Mouse (Mus musculus) liver, adult (tissue): ENCODE data around the gene Lrrc75b.

Source experiments
- GATA4 ChIP-seq: IDR thresholded peaks from 2 replicates; pipeline ENCODE4 v1.6.1; 2014; ENCODE audit warnings: mild to moderate bottlenecking, low read length; ENCODE audit not compliant: insufficient replicate concordance

Gene Lrrc75b

DNA sequence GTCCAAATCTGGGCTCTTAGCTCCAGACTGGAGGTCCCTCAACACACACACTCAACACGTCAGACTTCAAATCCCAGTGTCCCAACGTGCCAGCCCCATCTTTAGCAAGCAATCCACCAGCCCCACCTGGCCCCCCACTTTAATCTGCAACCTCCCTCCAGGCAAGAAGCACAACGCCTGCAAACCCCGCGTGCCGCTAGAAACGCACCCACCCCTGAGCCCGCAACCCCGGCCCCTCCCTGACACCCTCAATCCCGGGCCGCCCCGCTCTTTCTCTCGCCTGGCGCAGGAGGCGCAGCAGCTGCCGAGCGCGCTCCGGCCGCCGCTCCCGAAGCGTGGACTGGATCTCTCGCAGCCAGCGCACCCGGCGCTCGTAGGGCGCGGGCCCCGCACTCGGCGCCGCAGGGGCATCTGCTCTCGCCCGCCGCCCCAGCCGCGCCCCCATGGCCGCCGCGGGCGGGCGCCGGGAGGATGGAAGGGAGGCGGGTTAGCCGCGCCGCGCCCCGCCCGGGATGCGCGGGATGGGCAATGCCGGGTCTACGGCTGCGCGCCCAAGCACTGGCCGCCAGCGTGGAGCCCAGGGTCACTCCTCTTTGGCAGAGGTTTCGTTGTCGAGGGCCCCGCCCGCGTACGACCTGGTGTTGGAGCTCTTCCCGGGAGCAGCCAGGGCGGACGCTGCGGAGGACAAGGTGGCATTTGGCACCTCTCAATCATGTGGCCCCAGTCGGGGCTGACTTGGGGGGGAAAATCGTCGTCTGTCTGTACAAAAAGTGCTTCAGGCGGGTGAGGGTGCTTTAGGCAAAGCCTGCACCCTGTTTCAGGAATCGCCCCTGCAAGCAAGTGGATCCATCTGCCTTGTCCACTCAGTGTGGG is at the start of gene Lrrc75b:
TSS of gene Lrrc75b (minus strand) at position 655 of the 873 bp plus-strand sequence.
- no peak for TF ChIP-seq GATA4

DNA sequence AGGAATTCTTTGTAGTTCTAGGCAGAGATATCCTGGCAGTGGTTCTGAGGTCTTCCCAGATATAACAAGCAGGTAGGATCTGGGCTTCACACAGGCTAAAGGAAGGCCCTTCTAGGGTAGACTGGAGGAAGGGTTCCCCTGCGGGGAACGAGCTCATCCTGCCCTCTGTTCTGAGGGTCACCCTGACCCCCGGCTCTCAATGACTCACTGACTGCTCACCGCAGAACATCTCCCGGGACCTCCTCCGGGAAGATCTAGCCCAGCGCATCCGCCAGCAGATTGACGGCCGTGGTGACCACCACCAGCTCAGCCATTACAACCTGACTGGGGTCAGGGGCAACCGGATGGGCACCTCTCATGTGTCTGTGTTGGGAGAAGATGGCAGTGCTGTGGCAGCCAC is 48.8 kb upstream of the Lrrc75b start:
- TF ChIP-seq GATA4 = no peak

DNA sequence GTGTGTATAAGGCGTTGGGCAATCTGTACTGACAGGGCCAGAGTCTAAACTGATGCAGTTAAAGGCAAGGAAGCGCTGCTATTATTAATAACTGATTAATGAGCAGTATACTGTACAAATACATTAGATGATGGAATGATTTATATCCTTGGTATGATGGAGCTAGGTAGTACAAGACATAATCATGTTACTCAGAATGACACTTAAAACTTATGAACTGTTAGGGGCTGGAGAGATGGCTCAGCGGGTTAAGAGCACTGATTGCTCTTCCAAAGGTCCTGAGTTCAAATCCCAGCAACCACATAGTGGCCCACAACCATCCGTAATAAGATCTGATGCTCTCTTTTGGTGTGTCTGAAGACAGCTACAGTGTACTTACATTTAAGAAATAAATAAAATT is 47.1 kb upstream of the Lrrc75b start:
- no peak for TF ChIP-seq GATA4

DNA sequence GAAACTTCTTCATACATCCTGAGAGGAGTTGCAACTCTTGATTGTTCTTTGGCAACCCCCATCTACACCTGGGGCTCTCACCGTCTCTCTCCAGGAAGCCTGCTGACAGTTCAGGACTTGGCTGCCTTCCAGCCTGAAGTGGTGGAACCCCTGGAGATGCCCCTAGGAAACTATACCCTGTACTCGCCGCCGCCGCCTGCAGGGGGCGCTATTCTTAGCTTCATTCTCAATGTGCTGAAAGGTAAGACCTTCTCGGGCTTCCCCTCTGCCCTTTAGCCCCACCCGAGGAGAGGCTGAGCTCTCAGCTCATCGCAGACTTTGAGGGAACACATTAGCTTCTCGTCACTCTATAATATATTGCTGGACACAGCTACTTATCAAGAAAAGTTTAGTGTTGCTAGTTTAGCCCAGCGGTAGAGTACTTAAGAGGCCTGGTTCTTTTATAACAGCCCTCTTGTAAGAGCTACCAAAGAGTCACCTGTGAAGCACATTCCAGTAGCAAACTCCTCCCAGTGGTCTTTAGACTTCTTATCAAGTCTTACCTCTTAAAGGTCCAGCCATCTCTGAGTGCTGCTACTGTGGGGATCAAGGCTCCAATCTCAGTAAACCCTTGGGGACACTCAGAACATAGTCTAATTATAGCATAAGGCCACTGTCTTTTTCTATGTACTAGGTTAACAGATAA is 45.2 kb upstream of the Lrrc75b start:
- no peak for TF ChIP-seq GATA4

DNA sequence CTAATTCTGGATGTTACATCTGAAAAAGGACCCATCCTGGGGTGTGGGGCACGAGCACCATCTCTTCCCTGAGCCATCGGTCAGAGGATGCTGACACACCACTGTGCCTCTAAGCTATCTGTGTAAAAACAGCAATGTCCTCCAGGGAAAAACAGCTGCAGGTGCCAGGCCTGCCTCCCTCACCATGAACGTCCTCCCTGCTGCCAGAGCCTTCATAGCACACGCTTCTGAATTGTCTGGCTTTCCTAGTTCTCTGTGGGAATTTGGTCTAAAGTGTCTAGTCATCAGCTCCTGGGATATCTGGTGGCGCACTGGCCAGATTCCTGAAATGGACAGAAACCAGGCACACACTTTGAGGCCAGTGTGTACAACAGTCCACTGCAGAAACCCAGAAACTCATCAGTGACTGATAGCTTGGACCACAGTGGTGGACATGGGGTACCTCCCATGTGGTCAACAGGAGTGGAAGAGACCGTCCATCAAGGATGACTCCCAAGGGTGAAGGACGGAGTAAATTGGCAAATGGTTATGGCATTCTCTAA is 40.1 kb upstream of the Lrrc75b start:
- TF ChIP-seq GATA4 = no peak

DNA sequence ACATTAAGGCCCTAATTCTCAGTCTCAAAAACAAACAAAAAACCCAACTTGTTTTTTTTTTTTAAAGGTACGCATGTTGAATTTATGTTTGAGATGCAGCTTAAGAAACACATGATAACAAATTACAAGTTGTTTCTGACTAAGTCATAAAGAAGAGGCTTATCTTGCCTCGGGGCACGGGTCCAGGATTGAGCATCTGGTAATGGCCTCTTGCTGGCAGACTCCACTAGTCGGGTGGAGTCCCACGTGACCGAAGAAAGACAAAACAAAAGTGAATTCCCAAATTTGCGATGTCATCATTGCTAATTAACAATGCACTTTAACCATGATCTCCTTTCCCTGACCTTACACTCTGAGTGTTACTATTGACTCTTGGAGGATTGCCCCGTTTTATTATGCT is 35.9 kb upstream of the Lrrc75b start:
- TF ChIP-seq GATA4 = no peak

DNA sequence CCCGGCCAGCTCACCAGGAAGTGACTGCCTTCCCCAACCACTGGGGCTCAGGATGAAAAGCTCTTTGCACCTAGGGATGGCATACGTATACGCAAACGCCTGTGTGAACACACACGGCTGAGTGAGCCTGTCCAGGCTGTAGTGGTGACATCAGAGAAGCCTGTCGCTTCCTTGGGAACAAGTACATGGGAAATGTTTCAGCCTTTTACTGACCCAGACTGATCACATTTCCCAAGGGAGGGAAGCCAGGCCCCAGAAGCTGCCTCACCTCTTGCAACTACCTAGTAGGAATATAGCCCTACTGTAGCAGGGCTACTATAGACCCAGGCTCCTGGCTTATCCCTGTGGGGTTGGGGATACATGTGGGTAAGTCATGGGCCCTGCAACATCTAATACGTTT is 32.5 kb upstream of the Lrrc75b start:
- TF ChIP-seq GATA4 = no peak

DNA sequence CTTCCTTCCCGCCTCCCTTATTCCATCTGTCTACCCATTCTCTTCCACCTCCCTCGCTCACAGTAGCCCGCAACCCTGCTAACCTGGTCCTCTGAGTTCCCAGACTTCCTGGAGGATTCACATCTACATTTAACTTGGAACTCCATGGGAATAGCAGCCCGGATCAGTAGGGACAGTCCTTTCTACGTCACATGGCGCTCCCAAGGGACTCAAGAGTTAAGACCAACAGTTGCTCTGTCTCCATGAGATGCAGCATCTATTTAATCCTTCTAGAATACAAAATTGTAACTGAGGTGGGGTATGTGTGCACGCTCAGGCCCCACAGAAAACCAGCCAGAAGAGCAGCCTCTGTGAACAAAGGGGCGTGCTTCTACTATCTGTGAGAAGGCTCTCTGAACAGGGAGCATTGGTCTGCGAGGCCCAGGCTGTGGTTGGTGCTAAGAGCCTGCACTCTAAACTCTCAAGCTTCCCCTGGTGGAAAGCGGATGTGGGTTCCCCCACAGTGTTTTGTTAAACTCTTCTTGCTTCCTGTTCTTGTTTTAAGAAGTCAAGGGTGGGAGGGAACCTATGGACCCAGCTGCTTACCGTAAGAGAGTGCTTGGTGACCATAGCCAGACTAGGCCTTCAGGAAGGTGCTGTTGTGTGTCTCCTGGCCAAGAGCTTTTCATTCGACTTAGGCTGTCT is 31.2 kb upstream of the Lrrc75b start:
- no peak for TF ChIP-seq GATA4

DNA sequence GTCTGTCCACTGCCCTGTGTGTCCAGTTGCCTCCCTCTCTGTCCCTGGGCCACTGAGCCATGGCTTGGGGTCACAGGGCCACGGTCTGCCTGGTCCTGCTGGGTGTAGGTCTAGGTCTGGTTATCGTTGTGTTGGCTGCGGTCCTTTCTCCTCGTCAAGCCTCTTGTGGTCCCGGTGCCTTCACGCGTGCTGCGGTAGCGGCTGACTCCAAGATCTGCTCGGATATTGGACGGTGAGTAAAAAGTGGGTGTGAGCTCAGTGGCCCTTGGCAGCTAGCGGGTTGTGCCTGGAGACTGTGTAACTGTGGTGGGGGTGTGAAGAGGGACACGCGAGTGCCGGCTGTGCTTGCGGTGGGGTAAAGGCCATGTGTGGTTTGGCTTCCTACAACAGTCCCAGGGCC is 29.5 kb upstream of the Lrrc75b start:
- no peak for TF ChIP-seq GATA4

DNA sequence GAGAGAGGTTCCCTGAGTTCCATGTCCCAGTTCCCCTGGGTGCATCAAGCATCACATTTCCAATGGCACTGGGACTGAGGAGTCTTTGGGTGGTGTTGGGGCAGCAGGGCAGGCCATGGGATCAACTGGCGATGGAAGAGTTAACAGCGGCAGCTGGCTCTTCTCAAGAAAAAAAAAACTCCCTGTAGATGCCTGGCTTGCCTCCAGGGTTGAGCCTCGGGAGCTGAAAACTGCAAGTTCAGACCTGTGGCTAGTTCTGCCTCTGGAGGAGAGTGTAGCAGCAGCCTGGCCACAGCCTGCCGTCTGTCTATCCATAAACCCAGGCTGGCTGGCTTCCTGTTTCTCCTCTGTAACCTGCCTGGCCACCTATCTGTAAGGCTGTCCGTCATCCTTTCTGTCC is 29.0 kb upstream of the Lrrc75b start, which contains the start of gene Ggt5:
TSS of gene Ggt5 (plus strand) at position 212 of the 400 bp plus-strand sequence.
- no peak for TF ChIP-seq GATA4

DNA sequence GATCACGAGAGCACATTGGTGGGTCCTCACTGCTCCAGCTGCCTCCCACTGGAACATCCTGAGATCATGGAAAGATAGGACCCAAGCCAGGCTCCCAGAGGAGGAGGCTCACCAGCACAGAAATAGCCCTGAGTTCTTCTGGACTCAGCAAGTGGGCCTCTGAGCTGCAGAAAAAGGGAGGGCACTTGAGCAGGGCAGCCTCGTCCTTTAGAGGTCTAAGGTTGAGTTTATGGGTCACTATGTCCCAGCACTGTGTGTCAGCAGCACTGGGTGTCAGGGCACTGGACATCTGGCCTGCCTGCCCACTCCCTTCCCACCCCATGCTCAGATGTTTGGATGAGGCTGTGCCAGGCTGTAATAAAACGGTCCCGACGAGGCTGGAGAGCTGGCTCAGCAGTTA is 28.2 kb upstream of the Lrrc75b start:
- no peak for TF ChIP-seq GATA4

DNA sequence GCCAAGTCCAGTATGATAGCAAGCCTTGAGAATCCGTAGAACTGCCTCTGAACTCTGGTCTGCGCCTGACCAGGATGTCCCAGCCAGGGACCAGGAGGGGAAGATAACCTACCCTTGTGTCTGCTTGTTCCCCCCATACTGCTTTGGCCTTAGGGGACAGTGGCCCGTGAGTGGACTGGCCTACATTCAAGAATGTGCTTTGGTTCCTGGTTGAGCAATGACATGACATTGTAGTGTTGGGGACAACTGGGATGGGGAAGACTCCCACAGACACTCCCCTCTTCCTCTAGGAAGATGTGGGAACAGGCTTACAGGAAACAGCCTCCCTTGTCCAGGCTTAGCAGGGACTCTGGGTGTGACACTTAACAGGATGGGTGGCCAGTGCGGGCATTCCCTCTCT is 27.7 kb upstream of the Lrrc75b start:
- TF ChIP-seq GATA4 = no peak; the same call in 1 of the 2 replicates

DNA sequence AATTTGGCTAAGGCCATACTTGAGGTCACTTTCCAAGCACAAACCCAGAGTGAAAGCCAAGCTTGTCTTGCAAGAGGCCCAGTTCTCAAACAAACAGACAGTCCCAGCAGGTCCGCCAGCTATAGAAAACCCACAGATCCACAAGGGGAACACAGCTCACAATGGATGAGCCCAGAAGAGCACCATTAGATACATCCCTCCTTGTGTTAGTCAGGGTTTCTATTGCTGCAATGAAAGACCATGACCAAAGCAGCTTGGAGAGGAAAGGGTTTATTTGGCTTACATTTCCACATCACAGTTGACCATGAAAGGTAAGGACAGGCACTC is 26.4 kb upstream of the Lrrc75b start:
- no peak for TF ChIP-seq GATA4

DNA sequence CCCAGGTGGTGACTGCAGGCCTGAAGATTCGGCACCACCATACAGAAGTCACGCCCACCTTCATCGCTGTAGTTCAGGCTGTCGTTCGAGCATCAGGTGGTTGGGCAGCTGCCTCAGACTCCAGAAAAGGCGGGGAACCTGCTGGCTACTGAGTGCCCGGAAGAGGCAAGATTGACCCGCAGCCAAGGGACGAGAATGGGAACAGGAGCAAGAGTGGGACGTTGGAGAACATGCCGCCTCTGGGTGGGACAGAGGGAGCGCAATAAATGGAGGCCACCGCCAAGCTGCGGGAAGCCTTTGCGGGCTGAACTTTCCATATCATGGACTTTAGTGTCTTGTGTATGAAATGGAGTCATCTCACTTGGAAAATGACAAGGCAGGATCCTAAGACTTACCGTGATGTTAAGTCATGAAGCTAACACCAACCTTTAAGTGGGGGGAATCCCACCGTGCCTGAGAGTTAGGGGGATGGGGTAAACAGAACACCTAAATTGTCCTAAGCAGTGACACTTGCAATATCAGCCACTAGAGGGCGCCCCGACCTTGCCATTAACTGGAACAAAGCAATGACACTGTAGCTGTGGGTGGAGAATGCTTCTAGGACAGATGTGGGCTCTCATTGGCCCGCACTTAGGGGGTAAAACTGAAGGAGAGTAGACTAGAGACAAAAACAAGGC is 25.9 kb upstream of the Lrrc75b start:
- TF ChIP-seq GATA4 = no peak

DNA sequence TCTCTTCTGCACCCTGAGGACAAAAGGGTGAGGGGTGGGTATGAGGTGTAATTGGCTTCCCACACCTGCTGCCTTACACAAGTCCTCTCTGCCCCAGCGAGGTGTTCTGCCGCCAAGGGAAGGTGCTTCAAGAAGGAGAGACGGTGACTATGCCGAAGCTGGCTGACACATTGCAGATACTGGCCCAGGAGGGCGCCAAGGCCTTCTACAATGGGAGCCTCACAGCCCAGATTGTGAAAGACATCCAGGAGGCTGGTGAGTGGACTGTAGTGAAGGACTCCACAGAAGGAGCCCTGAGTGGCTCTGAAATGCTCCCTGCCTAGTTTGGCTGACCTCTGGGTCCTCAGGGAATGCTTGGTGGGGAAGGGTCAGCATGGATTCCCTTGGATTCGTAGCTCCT is 19.0 kb upstream of the Lrrc75b start:
- TF ChIP-seq GATA4 = no peak

DNA sequence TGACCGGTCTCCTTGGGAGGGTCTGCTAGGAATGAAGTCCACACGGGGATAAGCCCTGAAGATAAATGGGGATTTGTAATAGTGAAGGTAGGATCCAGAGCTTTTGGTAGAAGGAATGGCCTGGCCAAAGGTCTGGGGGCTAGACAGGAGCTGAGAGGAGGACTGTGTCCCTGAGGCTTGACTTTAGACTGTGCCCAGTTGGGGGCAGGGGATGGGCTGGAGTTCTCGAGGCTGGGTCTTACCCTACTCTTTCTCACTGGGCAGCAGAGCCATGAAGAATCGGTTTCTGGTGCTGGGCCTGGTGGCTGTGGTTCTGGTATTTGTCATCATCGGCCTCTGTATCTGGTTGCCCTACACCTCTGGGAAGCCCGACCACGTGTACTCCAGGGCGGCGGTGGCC is 13.8 kb upstream of the Lrrc75b start:
- TF ChIP-seq GATA4 = no peak

DNA sequence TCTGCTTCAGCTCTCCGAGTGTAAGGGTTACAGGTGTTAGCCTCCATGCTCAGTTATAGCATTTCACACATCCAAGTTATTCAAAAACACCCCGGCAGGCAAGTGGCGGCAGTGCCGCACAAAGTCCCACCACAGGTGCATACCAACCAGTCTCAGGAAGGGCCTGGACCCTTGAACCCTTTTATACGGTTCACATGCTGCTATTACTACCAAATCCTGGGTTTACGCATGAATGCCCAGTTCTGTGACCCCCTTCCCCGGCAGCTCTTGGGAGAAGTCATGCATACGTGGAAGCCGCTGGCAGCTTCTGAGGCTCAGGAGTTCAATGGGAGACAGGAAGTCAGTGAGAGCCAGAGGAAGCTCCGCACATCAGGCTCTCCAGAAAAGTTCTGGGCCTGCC is 13.1 kb upstream of the Lrrc75b start:
- TF ChIP-seq GATA4 = no peak
